Mouse (Mus musculus): ENCODE data around the gene Krtap13-1. TPM values are rescaled to one million over a fixed set of nuclear protein-coding genes. Genes with fewer than 3 reads are reported as not detected.
"Not testable (repeated sequence)": the region's sequence is repeated elsewhere in the genome, so short reads cannot be mapped to it uniquely, and the experiment has no call there.

Gene Krtap13-1
- polyA plus RNA-seq (2012) = not detected in 2 replicates

GRCm38 (mm10) chr16:88728812-88729275 lies at the start of gene Krtap13-1:
Gene Krtap13-1, plus strand, starts transcription at chr16:88728862.
- no peak for TF ChIP-seq GATA1 (IDR thresholded peaks at IDR 0.05; ENCODE audit: low read length)

GRCm38 (mm10) chr16:88679099-88679498 lies 49.6 kb upstream of the Krtap13-1 start:
- TF ChIP-seq GATA1 (IDR thresholded peaks at IDR 0.05; ENCODE audit: low read length) = no peak

DNA sequence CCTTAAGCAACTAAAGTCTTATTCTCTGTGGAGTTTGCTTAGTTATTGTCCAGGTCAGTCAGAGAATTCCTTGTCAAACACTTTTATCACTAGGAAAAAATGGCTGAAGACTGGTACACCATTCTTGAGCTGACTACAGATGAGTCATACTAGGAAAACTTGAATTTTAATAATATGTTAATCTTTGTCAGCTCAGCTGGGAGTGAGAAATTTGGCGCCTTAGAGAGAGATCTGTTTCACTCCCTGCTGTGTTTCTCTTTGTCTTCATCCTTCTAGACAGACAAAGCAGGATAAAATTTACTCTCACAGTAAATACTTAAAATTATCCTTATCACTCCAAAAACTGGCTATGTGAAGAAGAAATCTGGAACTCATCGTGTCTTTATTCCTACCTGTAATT lies 47.4 kb upstream of the Krtap13-1 start:
- no peak for TF ChIP-seq GATA1 (IDR thresholded peaks at IDR 0.05; ENCODE audit: low read length)

DNA sequence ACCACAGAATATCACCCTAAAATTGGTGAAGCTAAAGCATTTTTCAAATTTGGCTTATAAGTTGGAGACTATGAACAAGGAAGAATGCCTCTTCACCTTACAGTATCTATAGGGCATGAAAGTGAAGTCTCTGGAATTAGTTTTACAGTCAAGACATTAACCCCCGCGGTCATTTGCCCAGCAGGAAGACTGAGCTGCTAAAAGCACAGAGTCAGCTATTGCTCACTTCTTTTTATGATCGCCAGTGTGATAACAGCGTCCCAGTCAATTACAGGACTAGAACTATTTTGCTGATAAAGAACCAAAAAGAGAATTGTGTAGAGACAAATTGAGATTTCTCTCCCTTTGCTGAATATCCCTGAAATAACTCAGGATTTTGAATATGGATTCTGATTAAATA lies 32.4 kb upstream of the Krtap13-1 start:
- no peak for TF ChIP-seq GATA1 (IDR thresholded peaks at IDR 0.05; ENCODE audit: low read length)

DNA sequence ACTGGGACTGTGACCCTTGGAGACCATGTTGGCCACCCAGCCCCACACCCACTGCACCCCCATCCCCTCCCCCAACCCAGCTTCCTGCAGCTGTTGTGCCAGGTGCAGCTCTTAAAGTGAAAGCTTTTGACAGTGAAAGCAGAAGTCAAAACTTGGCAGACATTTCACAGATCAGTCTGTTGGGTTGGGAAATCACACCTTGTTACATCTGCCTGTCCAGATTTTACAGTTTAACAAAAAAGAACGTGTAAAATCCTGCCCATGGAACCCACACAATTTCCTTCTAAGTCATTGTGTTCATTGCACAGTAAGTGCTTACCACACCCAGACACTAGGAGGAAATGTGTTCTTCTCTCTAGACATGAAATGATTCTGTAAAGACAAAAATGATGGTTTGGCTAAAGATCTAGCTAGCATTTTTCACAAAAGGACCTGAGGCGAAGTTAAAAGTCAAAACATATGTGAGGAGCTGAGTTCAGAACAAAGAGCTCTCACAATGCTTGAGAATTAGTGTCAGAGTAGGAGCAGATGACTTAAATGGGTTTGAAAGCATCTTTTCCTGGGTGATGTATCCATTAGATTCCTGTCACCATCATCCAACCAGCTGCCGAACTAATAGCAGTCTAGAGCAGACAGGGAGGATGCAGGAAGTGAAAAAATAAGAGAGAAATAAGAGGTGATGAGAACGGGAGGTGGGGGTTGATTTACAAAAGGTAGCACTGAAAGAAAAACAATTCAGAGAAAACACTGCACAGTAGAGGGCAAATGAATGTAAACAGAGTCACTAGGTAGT lies 27.4 kb upstream of the Krtap13-1 start:
- no peak for TF ChIP-seq GATA1 (IDR thresholded peaks at IDR 0.05; ENCODE audit: low read length)

DNA sequence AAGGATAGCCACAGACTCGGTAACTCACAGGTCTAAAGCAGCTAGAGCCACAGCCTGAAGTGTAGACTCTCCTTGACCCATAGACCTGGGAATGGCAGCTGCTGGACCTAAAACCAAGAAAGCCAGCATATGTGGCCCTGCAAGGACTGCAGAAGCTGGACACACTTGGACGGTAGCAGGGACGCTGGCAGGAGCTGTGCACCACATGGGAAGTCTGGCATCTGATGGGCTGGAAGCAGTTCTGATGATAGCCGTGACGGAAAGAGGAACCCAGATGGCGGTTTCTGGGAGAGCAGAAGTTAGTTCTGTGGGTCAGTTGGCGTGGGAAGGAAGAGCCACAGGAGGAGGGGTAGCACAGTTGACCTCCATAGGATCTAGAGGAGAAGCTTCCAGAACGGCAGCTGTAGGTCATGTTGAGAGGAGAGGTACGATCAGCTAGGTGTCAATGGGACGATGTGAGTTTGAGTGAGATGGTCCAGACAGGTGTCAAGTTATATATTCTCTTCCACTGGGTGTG lies 21.1 kb upstream of the Krtap13-1 start, which contains the start of gene 2310061N02Rik:
Gene 2310061N02Rik (minus strand): TSS at position 467 of the 517 bp plus-strand sequence.
- TF ChIP-seq GATA1 (IDR thresholded peaks at IDR 0.05; ENCODE audit: low read length) = no peak

DNA sequence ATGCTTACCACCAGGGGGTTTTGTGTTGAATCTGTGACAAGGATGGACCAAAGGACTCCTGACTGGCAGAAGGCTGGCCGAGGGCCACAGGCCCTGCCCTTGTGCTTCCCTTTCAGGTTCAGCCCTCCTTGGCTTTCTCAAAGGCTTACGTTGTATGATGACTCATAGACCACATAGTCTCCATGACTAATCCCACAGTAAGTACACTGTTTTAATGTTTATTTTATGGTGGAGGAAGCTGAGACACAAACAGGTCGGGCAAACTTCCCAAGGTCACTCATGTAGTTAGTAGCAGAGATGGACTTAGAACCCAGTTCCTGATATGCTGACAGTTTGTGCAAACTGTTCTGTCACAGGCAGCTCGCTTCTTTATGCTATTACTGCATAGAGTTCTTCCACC lies 17.9 kb upstream of the Krtap13-1 start:
- TF ChIP-seq GATA1 (IDR thresholded peaks at IDR 0.05; ENCODE audit: low read length) = no peak

- TF ChIP-seq GATA1 (IDR thresholded peaks at IDR 0.05; ENCODE audit: low read length) = no peak
Measured at GRCm38 (mm10) chr16:88711245-88711644, 17.4 kb upstream of the Krtap13-1 start.

- no peak for TF ChIP-seq GATA1 (IDR thresholded peaks at IDR 0.05; ENCODE audit: low read length)
Measured at GRCm38 (mm10) chr16:88716549-88716948, 12.1 kb upstream of the Krtap13-1 start.

- TF ChIP-seq GATA1 (IDR thresholded peaks at IDR 0.05; ENCODE audit: low read length) = no peak
Measured at GRCm38 (mm10) chr16:88720031-88720430, 8.6 kb upstream of the Krtap13-1 start.

DNA sequence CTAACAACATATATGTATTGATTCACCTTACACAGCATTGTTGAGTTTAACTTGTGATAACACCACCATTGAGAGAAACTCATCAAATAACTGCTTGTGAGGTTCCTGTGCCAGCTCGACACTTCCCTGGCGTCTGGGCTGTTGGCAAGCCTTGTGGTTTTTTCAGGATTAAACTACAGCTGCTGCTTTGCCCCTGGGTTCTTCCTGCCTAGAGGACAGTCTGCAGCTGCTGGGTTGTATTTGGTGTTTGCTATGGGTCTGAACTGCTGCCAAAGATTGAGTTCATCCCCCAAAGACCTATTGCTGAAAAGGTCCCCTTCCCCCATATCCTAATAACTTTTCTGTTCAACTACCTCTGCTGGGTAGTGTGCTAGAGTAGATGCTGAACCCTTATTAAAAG lies 6.7 kb downstream of the Krtap13-1 start:
- no peak for TF ChIP-seq GATA1 (IDR thresholded peaks at IDR 0.05; ENCODE audit: low read length)

DNA sequence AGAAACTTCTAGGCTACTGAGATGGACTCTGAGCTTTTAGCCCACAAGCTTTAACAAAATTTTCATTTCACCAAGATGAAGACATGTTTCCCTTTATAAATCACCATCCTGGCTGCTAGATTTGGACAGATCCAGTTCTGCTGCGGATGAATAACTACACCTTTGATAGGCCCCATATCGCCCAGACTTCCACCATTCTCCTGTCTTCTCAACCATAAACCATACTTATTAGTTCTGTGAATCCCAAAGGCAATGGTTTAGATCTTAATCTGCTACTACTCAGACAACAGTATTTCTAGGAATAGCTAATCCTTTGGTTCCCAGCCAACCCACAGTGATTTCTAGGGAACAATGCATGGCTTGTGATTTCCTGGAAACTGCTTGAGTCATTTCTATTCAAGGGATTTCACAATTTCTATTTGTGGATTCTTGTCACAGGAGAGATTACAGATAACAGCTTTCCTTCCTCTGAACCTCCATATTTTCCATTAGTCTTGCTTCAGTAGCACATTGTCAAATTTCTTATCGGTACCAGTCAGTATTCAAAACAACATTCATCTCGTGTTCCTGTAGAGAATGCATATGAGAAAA lies 16.2 kb downstream of the Krtap13-1 start:
- TF ChIP-seq GATA1 (IDR thresholded peaks at IDR 0.05; ENCODE audit: low read length) = no peak

DNA sequence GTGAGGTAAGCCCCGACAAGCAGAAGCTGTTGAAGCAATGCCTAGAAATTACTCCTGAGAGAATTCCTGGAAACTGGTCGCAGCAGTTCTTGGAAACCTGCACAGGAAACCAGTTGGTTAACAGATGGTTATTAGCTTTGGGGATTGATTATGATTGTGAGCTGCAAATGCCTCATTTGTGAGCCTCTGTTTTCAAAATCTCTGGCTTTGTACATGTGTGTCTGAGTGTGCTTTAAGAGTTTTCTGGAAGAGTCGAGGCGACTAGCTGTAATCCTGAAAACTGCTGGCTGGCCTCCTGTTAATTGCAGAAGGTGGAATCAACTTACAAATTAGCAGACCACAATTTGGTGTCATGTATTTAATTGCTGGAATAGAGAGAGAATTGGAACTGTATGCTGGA lies 19.3 kb downstream of the Krtap13-1 start:
- TF ChIP-seq GATA1 (IDR thresholded peaks at IDR 0.05; ENCODE audit: low read length) = no peak

GRCm38 (mm10) chr16:88751535-88751934 lies 22.9 kb downstream of the Krtap13-1 start, which contains the start of gene Krtap13:
Gene Krtap13, minus strand, starts transcription at chr16:88751635.
- not testable (repeated sequence) for TF ChIP-seq GATA1 (IDR thresholded peaks at IDR 0.05; ENCODE audit: low read length)

DNA sequence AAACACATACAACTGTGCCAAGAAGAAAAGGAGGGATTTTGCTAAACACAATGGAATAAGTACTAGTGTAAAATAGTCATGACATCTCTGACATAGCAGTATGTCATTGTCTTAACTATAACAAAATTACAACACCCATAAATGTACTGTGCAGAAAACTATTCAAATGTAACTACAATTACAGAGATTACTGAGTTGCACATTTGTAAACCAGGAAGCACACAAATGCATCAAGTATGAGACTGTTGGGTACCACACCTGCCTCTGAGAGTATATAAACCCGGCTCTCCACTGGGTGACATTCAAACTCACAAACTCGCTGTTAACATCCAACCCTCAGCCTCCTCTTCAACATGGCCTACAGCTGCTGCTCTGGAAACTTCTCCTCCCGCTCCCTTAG lies 29.9 kb downstream of the Krtap13-1 start, which contains the start of gene 2310034C09Rik:
Gene 2310034C09Rik (plus strand): TSS at position 301 of the 400 bp plus-strand sequence.
- TF ChIP-seq GATA1 (IDR thresholded peaks at IDR 0.05; ENCODE audit: low read length) = not testable (repeated sequence)

DNA sequence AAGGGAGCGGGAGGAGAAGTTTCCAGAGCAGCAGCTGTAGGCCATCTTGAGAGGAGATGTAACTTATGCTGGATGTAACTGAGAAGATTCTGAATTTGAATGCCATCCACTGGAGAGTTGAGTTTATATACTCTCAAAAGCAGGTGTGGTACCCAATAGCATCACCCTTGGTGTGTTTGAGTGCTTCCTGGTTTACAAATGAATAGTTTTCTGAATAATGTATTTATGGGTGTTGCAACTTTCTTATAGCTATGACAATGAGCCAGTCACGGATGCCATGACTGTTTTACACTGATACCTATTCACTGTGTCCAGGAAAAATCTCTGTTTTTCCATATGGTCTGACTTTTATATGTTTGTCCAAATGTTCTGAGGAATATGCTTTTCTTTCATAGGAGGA lies 45.4 kb downstream of the Krtap13-1 start, which contains the start of gene 2310057N15Rik:
Gene 2310057N15Rik (minus strand): TSS at position 101 of the 400 bp plus-strand sequence.
- no peak for TF ChIP-seq GATA1 (IDR thresholded peaks at IDR 0.05; ENCODE audit: low read length)
